Mouse (Mus musculus): ENCODE measurements around the gene Atg10.

DNA sequence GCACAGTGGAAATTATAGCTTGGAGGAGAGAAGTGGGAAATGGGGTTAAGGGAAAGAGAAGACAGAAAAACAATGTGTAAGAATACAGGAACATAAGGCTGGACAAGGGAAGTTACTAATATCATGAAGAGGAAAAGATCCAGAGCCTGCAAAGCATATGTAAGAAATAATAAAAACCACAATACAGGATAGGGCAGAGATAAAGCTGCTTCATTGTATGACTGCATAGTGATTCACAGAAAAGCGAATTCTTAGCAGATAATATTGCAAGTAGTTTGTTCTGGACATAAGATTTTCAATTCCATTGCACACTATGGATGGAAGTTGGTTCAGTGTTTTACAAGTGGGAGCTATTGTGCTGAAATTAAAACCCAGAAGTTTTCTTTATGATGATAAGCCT lies 242.0 kb downstream of the Atg10 start:
- TF ChIP-seq CTCF (conservative IDR thresholded peaks at IDR 0.05; ENCODE audit: low read length) (no peak; the same call in 1 of the 2 replicates), NANOG (IDR thresholded peaks at IDR 0.05; ENCODE audit: borderline replicate concordance, low read length) (no peak)

Measured in E14TG2a.4 (cell line).